Mouse (Mus musculus): Measurements from ENCODE around the gene Tcp11l2.

The Tcp11l2 gene

DNA sequence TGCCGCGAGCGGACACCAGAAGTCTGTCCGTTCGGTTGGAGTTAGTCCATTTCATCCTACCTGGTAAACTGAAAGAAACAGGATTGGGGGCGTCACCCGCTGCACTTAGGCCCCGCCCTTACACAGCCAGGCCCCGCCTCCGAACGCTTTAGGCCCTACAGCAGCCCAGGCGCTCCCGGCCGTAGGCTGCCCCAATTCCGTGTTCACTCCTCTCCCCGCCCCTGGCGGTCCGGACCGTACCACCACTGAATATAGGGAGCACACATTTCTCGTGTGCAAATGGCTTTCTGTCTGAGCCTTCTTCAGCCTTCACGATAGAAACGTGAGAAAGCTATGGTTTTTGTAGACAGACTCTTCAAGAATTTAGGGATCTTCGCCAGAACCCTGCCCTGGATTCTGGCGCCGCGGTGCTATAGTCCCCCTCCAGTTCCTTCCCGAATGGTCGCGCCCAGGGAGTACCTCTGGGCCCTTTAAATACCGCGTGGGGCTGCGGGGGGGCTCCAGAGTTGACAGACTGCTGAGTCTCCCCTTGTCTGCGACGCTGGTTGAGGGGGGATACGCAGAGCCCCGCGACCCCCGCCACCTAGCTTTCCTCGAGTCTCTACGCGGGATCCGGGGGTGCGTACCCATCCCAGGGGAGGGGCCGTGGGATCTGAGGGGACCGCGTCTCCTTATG lies at the start of gene Tcp11l2:
Gene Tcp11l2, plus strand, starts transcription at position 232 of the 676 bp plus-strand sequence.
- DNase-seq, result peak; percentile 99

DNA sequence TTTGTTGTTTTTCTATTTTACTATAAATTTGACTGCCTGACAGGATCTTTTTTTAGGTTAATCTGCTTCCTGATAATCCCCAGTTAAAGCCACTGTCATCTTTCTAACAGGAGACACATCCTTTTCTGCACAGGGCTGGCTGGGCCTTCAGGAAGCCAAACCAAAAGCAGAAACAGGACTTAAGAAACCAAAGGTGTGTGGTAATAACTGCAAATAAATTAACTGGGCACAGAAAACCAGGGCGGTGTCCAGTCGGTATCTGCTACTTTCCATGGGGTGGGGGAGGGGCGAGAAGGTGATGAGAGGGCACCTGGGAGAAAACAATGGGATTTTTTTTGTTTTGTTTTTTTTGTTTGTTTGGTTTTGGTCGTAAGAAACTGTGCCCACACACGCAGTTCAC lies 49.4 kb upstream of the Tcp11l2 start:
- no peak for DNase-seq

DNA sequence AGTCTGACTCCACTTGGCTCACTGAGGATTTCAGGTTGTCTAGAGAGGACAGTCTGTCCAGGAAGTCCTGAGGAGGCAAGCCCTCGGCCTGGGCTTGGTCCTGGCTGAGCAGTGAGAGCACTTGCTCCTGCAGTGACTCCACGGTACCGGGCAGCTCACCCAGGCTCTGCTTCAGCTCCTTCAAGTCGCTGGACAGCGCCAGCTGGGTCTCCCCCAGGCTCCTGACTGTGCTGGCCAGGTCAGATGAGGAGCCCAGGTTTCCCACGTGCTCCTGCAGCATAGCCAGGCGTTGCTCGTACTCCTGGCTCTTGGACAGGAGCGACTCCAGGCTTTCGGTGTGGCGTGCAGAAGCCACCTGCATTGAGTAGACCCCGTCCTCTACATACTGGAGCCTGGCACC lies 48.8 kb upstream of the Tcp11l2 start:
- DNase-seq, result no peak

DNA sequence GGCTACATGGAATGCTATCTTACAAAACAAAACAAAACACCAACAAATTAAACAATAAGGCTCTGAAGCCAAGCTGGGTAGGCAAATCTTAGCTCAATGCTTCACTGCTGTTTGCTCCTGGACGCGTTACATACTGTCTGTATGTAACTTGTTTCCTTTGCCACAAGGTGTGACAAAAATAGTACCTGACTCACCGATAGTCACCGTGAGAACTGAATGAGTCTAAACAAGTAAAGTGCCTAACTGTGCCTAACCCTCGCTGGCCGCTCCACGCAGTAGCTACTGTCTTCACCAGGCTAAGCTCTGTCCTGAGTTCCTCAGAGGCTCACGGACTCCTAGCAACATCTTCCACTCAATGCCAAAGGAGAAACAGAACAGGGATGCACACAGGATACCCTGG lies 46.0 kb upstream of the Tcp11l2 start:
- DNase-seq, result no peak

DNA sequence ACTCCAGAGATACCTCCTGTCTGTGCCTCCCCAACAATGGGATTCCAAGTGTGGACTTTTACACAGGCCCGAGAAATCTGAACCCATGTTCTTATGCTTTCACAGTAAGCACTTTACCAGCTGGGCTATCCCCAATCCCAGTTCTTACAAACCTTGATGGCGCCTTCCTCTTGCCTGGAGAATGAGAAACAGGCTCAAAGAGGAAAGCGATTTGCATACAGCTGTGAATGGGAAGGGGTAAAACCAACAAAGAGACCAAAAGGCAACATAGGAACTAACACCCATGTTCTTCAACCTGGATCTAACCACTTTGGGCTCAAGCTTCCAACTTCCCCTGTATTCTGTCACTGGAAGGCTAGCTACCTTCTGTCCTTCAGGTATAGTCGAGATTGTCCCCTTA lies 44.9 kb upstream of the Tcp11l2 start:
- no peak for DNase-seq

DNA sequence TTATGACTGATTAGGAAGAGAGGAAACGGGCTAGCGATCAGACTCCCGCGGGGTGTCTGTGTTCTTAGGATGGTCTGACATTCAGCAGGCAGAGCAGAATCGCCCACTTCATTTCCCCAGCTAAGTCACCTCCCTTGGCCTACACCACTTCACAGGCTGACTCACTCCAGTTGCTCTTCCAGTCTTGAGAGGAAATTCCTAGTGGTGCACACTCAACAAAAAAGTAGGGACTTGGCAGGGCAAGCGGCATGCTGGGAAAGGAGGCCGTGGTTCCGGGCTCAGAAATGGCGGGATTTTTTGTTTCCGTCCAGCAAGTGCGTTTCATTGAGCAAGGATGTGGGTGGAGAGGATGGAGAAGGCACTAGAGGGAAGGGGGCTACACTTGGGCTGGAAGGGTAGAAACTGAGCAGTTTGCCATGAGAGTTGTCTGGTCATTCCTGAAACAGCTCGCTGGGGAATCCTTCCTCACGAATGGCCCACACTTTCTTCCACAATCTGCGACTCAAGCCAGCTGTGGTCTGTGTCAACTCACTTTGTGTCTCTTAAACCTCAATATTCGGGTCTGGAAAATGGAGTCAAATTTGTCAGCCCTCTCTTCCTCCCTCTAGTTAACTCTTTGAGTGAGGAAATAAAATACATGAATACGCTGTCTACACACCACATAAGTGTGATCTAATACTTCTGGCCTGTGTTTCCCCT lies 44.1 kb upstream of the Tcp11l2 start:
- peak; percentile 41 for DNase-seq

DNA sequence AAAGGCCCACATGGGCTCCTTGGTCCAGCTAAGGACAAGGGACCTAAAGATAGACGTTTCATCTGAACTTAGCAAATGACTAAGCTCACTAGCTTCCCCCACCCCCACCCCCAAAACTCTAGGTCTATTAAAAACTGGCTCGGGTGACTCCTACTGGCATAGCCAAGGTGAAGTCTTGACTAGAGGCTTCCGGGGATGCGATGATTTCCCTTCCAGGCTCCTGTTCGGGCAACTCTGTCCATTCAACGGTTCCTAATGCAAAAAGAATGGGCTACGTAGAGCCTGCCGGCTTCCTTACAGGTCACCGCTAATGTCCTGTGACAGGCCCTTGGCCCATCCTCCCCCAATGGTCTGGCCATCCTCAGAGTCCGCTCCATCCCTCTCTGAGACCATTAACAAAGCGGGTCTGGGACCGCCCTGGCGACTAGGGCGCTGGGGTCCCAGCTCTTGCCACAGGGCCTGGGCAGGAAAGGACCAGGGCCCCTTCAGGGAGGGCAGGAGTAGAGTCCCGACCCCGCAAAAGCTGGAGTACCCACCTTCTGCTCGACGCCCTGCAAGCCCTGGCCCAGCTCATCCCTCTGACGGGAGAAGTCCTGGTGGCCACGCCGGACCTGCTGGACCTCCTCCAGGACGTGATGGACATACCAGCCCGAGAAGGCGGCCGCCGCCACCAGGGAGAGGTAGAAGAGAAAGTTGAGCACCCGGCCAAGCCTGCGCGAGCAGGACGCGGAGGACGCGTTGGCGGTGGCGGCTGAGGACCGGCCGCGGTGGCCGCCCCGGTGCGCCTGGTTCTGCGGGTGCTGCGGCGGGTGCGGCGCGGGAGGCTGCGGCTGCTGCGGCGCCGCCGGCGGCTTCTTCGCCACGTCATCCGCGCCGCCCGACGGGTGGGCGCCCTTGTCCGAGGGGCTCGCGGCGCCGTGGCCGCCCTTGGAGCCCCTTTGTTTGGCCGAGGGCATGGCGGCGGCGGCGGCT lies 43.2 kb upstream of the Tcp11l2 start:
- DNase-seq, result peak; percentile 36

DNA sequence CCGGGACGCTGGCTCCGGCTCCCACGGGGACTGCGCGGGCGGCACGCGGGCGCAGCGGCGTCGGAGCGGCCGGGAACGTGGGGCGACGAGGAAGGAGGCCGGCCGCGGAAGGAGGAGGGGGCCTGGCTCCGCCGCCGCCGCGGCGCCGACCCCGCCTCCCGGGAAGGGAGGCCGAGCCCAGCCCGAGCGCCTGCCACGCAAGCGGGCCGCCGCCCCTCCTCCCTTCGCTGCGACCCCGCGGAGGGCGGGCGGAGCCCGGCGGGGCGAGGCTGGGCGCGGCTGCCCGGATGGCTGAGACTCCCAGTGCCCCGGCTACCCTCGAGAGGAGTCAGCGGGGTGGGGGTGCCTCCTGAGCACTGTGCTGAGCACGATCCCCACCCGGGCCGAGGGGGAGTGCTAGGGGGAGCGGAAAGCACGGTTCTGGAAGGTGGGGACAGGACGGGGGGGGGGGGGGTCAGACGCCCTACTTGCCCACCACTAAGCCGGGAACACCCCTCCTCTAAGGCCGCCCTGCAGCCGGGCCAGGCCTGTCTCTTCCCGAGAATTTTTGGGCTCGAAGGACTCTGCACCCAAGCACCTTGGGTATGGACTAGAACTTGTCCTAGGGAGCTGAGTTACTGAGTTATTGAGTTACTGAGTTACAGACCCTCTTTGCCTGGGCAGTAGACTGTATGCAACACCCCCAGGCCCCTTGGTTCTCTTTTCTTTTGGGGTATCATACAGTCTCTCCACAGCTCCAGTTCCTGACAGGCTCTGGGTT lies 42.3 kb upstream of the Tcp11l2 start, which contains the start of gene Ckap4:
Gene Ckap4, minus strand, starts transcription at position 151 of the 760 bp plus-strand sequence.
- peak; percentile 45 for DNase-seq

DNA sequence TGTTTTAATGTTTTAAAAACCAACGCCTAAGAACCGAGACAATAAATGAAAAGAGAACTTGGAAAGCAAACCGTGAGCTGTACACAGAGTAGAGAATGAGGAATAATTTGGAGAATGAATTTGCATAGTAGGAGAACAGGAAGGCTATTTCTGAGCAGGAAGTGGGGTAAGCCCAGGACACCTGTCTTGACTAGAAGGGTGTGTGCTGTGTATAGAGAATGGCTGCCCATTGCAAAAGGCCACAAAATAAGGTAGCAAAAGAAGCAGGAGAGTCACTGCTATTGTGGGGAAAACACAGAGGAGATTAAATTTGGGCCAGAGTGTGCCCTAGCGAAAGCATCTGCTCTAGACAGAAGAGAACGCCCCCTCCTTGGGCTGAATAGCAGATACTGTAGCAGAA lies 41.0 kb upstream of the Tcp11l2 start:
- no peak for DNase-seq

DNA sequence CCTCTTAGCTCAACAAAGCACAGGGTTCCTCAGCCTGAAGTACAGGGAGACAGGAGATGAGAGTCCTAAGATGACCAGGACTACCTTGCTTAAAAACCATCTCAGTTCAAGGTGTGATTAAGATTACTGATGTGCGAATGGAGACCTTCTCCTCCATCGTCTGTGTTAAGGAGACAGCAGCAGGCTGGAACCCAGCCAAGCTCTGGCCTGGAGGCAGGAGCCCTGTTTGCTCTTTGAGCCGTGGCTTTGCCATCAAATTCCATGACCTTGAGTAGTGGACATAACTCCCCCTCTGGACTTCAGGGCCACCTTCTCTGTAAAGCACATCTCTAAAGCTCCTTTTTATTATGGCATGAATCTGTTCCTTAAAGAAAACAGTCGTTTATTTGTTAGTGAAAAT lies 40.6 kb upstream of the Tcp11l2 start:
- peak; percentile 43 for DNase-seq

DNA sequence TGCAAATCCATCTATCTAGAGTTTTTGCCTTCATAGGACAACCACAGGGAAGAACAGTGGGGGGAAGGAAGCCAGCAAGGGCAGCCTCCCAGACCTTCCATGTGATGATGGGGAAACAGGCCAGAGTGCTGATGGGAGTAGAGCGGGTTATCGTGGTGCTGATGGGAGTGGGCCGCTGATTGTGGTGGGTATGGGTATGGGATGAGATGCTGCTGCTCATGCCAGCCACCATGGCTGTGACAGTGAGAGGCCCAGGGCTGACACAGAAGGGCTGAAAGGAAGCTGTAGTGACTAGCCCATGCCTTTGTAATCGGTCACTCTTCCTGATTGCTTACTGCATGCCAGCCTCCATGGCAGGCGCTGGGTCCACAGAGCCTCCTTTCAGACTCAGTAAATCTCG lies 36.8 kb upstream of the Tcp11l2 start:
- DNase-seq, result no peak

DNA sequence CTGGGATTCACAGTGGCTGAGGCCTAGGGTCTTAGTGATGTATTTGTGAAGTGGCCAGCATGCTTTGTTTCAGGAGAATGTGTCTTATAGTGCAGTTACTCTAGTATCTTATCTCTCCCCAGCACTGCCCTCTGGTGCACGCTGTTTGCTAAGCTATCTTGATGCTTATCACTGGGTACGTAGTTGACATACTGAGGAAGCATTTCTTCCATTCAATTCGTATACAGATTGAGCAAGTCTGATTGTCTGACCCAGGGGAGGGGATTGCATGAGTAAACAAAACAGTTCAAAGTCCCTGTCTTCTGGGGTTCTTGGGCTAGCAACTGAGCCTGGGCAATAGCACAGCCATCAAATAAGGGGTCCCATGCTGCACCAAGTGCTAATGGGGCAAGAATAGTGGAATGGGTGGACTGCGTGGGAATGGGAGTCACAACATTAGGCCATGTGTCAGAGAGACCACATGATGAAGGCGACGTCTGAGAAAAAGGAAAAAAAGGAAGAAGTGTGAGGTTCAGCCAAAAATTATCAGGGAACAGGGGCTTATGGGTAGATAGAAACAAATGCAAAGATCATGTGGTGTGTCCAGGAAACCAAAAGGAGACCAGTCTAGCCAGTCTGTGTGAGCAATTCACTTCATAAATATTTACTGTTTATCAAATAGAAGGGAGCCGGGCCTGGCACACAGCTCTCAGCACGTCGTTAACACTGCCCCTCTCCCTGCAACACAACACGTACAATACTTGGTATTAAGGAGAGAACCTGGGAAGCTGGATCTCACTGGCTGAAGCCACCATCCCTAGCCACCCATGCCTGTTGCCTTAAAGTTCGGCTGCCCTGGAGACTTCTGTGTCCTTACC lies 33.4 kb upstream of the Tcp11l2 start:
- no peak for DNase-seq

DNA sequence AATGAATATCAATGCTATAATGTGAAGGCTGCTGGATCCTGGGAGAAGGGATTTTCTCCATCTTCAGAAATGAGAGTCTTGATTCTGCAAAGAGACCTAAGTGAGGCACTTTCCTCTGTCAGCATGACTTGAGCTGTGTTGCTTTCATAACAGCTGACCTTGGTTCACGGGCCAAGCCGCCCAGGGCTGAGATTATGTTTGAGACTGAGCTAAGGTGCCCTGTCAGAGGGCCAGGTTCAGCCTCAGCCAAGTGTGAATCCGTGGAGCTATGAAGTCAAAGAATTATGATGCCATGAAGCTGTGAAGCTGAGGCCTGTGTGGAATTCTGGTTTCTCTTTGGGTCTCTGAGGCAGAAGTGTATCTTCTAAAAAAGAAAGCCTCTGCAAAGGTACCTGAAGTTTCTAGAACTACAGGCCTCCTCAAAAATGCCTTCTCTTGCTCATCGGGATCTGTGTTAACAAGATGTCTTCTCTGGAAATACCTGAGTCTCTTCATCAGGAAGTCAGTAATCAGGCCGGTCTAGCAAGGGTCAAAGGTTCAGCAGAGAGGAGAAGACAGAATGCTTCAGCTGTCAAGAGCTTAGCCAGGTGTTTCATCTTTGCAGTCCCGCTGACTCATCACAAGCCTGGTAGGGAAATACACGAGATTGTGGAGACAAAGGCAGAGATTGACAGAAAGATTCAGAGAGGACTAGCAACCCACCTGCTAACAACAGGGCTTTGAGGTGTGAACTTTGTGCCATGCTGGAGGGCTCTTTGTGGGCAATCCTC lies 31.4 kb upstream of the Tcp11l2 start:
- peak; percentile 59 for DNase-seq

DNA sequence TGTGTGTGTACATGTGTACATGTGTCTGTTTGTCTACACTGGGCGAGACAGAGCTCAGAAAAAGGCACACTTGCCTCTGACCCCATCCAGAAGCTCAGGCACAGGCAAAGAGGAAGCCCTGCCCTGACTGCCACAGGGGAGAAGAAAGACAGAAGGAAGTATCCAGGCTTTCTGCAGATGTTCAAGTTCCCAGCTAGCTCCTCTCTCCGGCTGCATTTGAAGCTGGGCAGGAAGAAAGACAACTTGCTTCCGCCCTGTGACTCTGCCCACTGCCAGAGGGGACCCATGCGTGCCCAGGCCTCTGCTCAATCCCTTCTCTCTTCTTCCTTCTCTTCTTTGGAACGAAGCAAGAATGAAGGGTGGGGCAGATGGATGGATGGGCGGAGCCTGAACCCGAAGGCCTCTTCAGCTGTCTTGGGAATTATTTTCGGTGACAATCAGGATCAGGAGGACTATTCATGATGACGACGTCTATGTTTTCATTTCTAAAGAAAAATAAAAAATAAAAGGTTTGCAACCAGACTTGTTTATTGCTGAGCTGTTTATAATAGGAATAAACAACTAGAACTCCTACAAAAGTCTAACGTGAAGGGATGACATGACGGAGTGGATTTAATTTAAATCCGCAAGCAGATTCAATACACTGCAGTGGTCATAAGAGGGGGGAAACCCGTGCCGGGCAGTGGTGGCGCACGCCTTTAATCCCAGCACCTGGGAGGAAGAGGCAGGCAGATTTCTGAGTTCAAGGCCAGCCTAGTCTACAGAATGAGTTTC lies 27.1 kb upstream of the Tcp11l2 start:
- DNase-seq, result no peak

DNA sequence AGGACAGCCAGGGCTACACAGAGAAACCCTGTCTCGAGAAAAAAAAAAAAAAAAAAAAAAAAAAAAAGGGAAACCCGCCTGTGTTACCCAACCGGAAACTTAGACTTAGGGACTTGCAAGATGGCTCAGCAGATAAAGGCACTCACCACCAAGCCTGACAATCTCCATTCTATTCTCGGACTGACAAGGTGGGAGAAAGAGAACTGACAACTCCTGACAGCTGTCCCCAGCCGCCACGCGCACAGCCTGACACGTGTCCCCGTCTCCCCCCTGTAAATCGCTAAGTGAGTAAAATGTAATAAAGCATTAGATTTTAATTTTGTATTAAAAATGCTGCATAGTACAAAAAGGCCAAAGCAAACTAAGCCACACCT lies 26.5 kb upstream of the Tcp11l2 start:
- no peak for DNase-seq

DNA sequence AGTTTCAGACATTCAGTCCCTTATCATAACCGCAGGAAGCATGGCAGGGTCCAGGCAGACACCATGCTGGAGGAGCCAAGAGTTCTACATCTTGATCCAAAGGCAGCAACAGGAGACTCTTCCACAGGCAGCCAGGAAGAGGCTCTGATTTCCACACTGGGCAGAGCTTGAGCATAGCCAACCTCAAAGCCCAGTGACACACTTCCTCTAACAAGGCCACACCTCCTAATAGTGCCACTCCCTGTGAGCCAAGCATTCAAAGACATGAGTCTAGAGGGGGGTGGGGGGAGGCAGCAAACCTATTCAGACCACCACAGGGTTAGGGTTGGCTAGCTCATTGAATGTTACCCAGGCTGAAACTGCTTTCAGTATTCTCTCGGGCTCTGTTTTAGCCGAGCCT lies 24.6 kb upstream of the Tcp11l2 start:
- no peak for DNase-seq

DNA sequence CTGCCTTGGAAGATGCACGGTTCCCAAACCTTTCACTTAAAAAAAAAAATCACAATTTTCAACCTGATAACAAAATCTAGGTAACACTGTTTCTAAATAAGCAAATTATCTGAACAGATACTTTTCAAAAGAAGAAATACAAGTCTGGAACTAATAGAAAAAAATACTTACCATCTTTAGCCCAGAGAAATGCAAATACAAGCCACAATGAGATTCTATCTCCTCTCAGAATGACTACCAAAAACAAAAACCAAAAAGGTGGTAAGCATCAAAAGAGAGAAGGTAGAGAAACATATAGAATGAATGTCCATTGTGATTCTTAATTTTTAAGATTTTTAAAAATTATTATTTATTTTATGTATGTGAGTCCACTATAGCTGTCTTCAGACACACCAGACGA lies 23.9 kb upstream of the Tcp11l2 start:
- DNase-seq, result no peak

DNA sequence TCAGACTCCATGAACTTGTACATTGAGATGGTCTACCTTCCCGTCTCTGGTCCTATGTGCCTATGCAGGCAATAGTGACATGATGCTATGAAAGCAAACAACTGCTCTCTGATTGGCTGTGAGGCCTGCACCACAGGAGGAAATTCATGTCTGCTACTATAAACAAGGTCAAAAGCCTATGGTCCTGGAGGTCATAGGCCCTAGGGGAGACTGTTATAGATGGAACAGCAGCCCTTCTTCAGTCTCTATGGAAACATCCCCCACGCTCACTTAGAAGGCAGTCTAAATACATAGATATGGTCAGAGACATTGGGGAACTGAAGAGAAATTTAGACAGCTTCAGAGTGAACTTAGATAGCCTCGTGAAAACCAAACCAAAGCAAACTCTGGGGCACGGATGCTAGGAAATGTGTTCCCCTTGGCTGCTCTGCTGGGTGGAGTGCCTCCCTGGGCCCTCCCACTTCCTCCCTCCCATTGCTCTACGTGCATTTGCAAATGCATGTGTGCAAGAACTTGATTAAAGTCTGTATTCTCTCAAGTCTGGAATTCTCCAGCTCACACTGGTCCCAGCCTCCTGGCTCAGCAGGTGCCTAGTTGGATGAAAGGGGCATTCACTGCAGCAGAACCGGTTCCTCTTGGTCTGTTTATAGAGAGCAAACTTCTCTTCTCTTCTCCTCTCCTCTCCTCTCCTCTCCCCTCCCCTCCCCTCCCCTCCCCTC lies 22.0 kb upstream of the Tcp11l2 start:
- DNase-seq, result peak; percentile 68

DNA sequence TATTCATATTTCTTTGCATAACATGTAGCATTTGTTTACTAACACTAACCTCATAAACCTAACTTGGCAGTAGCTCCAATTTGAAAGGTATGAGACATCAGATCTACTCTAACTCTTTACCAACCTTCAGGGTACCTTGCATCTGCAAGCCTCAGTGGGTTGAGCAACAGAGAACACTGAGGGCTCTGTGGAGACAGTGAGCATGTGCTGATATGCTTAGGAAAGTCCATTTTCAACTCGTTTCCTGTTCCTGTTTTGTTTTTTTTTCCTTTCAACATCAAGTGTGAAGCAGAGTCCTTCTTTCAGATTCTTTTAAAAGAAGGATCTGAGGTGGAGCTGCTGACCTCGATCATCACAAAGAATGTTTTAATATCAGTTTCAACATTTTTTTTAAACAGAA lies 20.3 kb upstream of the Tcp11l2 start:
- DNase-seq, result no peak
